ENCODE assay signal across 18 mouse cellular contexts in genomic region chr9:27526681-27527080, GRCm38 (mm10).
"Had no signal": no experiment of that assay in that cellular context is flagged by ENCODE, and none has a peak within 500 bp of the region (broad histone marks: within the 10 kb centered on the region; RNA-seq: fewer than 3 reads in every experiment).

No protein-coding gene starts in this region.

- H3K27ac ChIP-seq: midbrain, embryonic 10.5 days; midbrain, embryonic 12.5 days; neural tube, embryonic 13.5 days; neural tube, embryonic 15.5 days; stomach, embryonic 15.5 days; stomach, postnatal 0 days had no signal

- DNase-seq: lung, adult 18-20 months; lung, embryonic 14.5 days; lung, postnatal 10 days; lung, postnatal 4 days; midbrain, embryonic 14.5 days; retina, postnatal 1 day; right cerebral cortex, adult 18-20 months; right cerebral cortex, postnatal 14 days; thymus, adult 2 months; thymus, postnatal 25 days; thymus, postnatal 4 days had no signal

- H3K4me3 ChIP-seq: midbrain, embryonic 10.5 days; midbrain, embryonic 12.5 days; myocyte; neural tube, embryonic 13.5 days; neural tube, embryonic 15.5 days; stomach, embryonic 15.5 days had no signal
